Mouse (Mus musculus) adrenal gland, postnatal 25 days (tissue): Measurements from ENCODE around the gene Adamtsl4. TPM values are rescaled to one million over a fixed set of nuclear protein-coding genes. Genes with fewer than 3 reads are reported as not detected.

Experiments used
- DNase-seq: peaks from one replicate; pipeline ENCODE4 v3.0.0; 2021; ENCODE audit warnings: mixed read lengths
- long read RNA-seq: library from polyadenylated mRNA; stranded (forward); transcript quantifications from one replicate; pipeline ENCODE4 v2.0.0, GENCODE M21; 2021
- total RNA-seq: library from RNA; stranded (reverse); gene quantifications from 2 replicates; pipeline ENCODE4 v1.2.3, GENCODE M21; 2021

Gene Adamtsl4
- 5.6 and 6.1 TPM in 2 replicates for total RNA-seq
- long read RNA-seq, partial matches to known transcripts = 4 of 7 reads
- long read RNA-seq, other reads (novel, unspliced or antisense) = 3 of 7 reads

- DNase-seq = peak; percentile 86
Measured at GRCm38 (mm10) chr3:95687524-95688421, at the start of gene Adamtsl4. Gene Adamtsl4 (minus strand): TSS chr3:95687917.

GRCm38 (mm10) chr3:95735071-95735670, 47.5 kb upstream of the Adamtsl4 start:
- no peak for DNase-seq

- peak; percentile 67 for DNase-seq
Measured at GRCm38 (mm10) chr3:95734092-95734702, 46.5 kb upstream of the Adamtsl4 start.

- peak; percentile 64 for DNase-seq
Measured at GRCm38 (mm10) chr3:95732744-95733521, 45.2 kb upstream of the Adamtsl4 start.

- no peak for DNase-seq
Measured at GRCm38 (mm10) chr3:95732297-95732696, 44.6 kb upstream of the Adamtsl4 start.

- DNase-seq = no peak
Measured at GRCm38 (mm10) chr3:95731802-95732201, 44.1 kb upstream of the Adamtsl4 start.

- no peak for DNase-seq
Measured at GRCm38 (mm10) chr3:95730431-95730830, 42.7 kb upstream of the Adamtsl4 start.

GRCm38 (mm10) chr3:95728906-95729305, 41.2 kb upstream of the Adamtsl4 start:
- DNase-seq = no peak

GRCm38 (mm10) chr3:95726696-95727358, 39.1 kb upstream of the Adamtsl4 start:
- no peak for DNase-seq

GRCm38 (mm10) chr3:95725863-95726262, 38.1 kb upstream of the Adamtsl4 start:
- DNase-seq = no peak

- DNase-seq = no peak
Measured at GRCm38 (mm10) chr3:95722386-95722785, 34.7 kb upstream of the Adamtsl4 start.

- DNase-seq = no peak
Measured at GRCm38 (mm10) chr3:95718153-95718552, 30.4 kb upstream of the Adamtsl4 start.

- no peak for DNase-seq
Measured at GRCm38 (mm10) chr3:95716075-95716474, 28.4 kb upstream of the Adamtsl4 start.

- DNase-seq = no peak
Measured at GRCm38 (mm10) chr3:95709967-95710366, 22.2 kb upstream of the Adamtsl4 start.

- no peak for DNase-seq
Measured at GRCm38 (mm10) chr3:95709044-95709443, 21.3 kb upstream of the Adamtsl4 start.

GRCm38 (mm10) chr3:95707497-95707896, 19.8 kb upstream of the Adamtsl4 start:
- no peak for DNase-seq

- no peak for DNase-seq
Measured at GRCm38 (mm10) chr3:95706273-95706672, 18.6 kb upstream of the Adamtsl4 start.

- DNase-seq = no peak
Measured at GRCm38 (mm10) chr3:95704612-95705011, 16.9 kb upstream of the Adamtsl4 start.

- no peak for DNase-seq
Measured at GRCm38 (mm10) chr3:95703276-95703675, 15.6 kb upstream of the Adamtsl4 start.

- peak; percentile 76 for DNase-seq
Measured at GRCm38 (mm10) chr3:95701877-95702540, 14.3 kb upstream of the Adamtsl4 start.

GRCm38 (mm10) chr3:95701085-95701484, 13.4 kb upstream of the Adamtsl4 start:
- no peak for DNase-seq
